Mouse (Mus musculus): ENCODE results near the gene Papola.

GRCm38 (mm10) chr12:105777651-105778050 is 6.8 kb upstream of the Papola start:
- TF ChIP-seq CTCF (IDR thresholded peaks at IDR 0.05; ENCODE audit: borderline replicate concordance, control insufficient read depth, extremely low read depth, insufficient read depth, low read length, poor library complexity) (no peak), POLR2A (IDR thresholded peaks at IDR 0.05; ENCODE audit: control insufficient read depth, extremely low read depth, insufficient read depth, low read length, poor library complexity) (no peak)
